Mouse (Mus musculus) cerebellum, adult 2 months (tissue): ENCODE measurements at regions not wholly inside any gene's neighbourhood (a gene's known extent, or its start where the extent isn't known, plus 50 kb on each side); places are given as distances from the start of the nearest gene placed in this dataset.
"Not testable (repeated sequence)": the region's sequence is repeated elsewhere in the genome, so short reads cannot be mapped to it uniquely, and the experiment has no call there.

Experiments used
- CTCF ChIP-seq: fragments of 200-500 bp; IDR thresholded peaks from 2 replicates; pipeline ENCODE4 v1.5.1; 2011; ENCODE audit warnings: low read depth, mild to moderate bottlenecking, control low read depth, low read length, moderate library complexity, borderline replicate concordance; ENCODE audit not compliant: insufficient read depth
- POLR2A ChIP-seq: fragments of 200-500 bp; IDR thresholded peaks from 2 replicates; pipeline ENCODE4 v1.6.1; 2011; ENCODE audit warnings: low read length, control low read depth, borderline replicate concordance; ENCODE audit not compliant: insufficient read depth

DNA sequence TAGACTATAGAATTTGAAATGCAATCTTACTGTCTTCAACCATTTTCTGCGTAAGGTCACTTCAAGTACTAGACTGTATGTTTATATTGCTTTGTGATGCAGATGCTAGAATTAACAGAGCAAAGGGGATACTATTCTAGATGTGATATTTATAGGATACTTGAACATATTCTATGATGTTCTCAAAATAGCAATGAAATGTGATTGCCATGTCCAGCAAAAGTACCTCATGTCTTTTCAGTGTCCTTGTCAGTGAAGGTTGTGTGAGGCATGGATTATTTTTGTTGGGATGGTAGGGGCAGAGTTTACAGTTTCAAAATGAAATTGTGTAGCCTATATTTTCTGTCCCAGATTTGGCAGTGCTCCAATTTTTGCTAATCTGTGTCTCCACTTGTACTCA lies 182.5 kb upstream of the Asrgl1 start:
- not testable (repeated sequence) for TF ChIP-seq POLR2A, CTCF
